Comparison of ENCODE assay signal across 22 mouse cellular contexts in genomic region chr10:101997612-101998011, GRCm38 (mm10).
DNase-seq lines count a peak whose midpoint lies in the region; ATAC-seq and TF ChIP-seq lines count a peak whose summit lies in the region.
"Had no signal": no experiment of that assay in that cellular context is flagged by ENCODE, and none has a peak within 500 bp of the region (broad histone marks: within the 10 kb centered on the region; RNA-seq: fewer than 3 reads in every experiment).

No protein-coding gene starts in this region.

- no peak for TF ChIP-seq CTCF in brain, embryonic 14.5 days (IDR thresholded peaks at IDR 0.05; ENCODE audit: borderline replicate concordance, extremely low read depth, insufficient read depth, insufficient read length)

- ATAC-seq in forebrain, embryonic 14.5 days: peak; percentile 48; the same call in 1 of the 2 replicates
- ATAC-seq in forebrain, embryonic 11.5 days (replicated peaks; ENCODE audit: low FRiP score): no peak
- ATAC-seq in forebrain, embryonic 16.5 days: peak; percentile 80
- ATAC-seq: CD4-positive, CD25-positive, alpha-beta regulatory T cell, adult 4 months; intestine, postnatal 0 days had no signal

- WGBS in forebrain, embryonic 14.5 days: 83% methylated on average over 4 of the region's 4 CpGs
- whole genome bisulfite sequencing in forebrain, embryonic 11.5 days: 91% methylated on average over 4 of the region's 4 CpGs
- 67% methylated on average over 4 of the region's 4 CpGs for WGBS in forebrain, embryonic 16.5 days

- H3K27me3 ChIP-seq in forebrain, embryonic 14.5 days (replicated peaks; ENCODE audit: control insufficient read depth, insufficient read depth, low read length): no peaks in the 10 kb centered on the region
- no peaks in the 10 kb centered on the region for H3K27me3 ChIP-seq in forebrain, embryonic 11.5 days (ENCODE audit: control insufficient read depth, insufficient read depth, low read length)
- H3K27me3 ChIP-seq in forebrain, embryonic 16.5 days (replicated peaks; ENCODE audit: control insufficient read depth, insufficient read depth, low read length): no peaks in the 10 kb centered on the region
- H3K27me3 ChIP-seq: embryonic facial prominence, embryonic 15.5 days; hindbrain, embryonic 12.5 days; hindbrain, embryonic 15.5 days had no signal

- H3K9me3 ChIP-seq in forebrain, embryonic 14.5 days (replicated peaks; ENCODE audit: control insufficient read depth, low read length): no peaks in the 10 kb centered on the region
- no peaks in the 10 kb centered on the region for H3K9me3 ChIP-seq in forebrain, embryonic 11.5 days (ENCODE audit: control insufficient read depth, low read length)
- H3K9me3 ChIP-seq in forebrain, embryonic 16.5 days (ENCODE audit: control insufficient read depth, low read length): no peaks in the 10 kb centered on the region
- H3K9me3 ChIP-seq: embryonic facial prominence, embryonic 15.5 days; hindbrain, embryonic 12.5 days; hindbrain, embryonic 15.5 days had no signal

- H3K36me3 ChIP-seq in forebrain, embryonic 14.5 days (ENCODE audit: control insufficient read depth, insufficient read depth, low read length): no peaks in the 10 kb centered on the region
- no peaks in the 10 kb centered on the region for H3K36me3 ChIP-seq in forebrain, embryonic 11.5 days (ENCODE audit: control insufficient read depth, insufficient read depth, low read length)
- H3K36me3 ChIP-seq in forebrain, embryonic 16.5 days (ENCODE audit: control insufficient read depth, insufficient read depth): no peaks in the 10 kb centered on the region
- H3K36me3 ChIP-seq: embryonic facial prominence, embryonic 15.5 days; hindbrain, embryonic 12.5 days; hindbrain, embryonic 15.5 days had no signal

- H3K27ac ChIP-seq in forebrain, embryonic 14.5 days (ENCODE audit: low read depth, low read length): no peak overlapping the region
- no peak overlapping the region for H3K27ac ChIP-seq in forebrain, embryonic 11.5 days (ENCODE audit: low read depth, low read length)
- no peak overlapping the region for H3K27ac ChIP-seq in forebrain, embryonic 16.5 days (ENCODE audit: low read length)
- H3K27ac ChIP-seq: embryonic facial prominence, embryonic 15.5 days; hindbrain, embryonic 12.5 days; hindbrain, embryonic 15.5 days had no signal

- H3K4me3 ChIP-seq in forebrain, embryonic 14.5 days (ENCODE audit: low read depth, low read length): no peak overlapping the region
- H3K4me3 ChIP-seq in forebrain, embryonic 11.5 days (ENCODE audit: low read depth, low read length): no peak overlapping the region
- no peak overlapping the region for H3K4me3 ChIP-seq in forebrain, embryonic 16.5 days (replicated peaks; ENCODE audit: low read length)
- H3K4me3 ChIP-seq: embryonic facial prominence, embryonic 15.5 days; hindbrain, embryonic 12.5 days; hindbrain, embryonic 15.5 days had no signal

- TF ChIP-seq POLR2A in brain, embryonic 14.5 days (IDR thresholded peaks at IDR 0.05; ENCODE audit: borderline replicate concordance, extremely low read depth, insufficient read depth, insufficient read length, poor library complexity, severe bottlenecking): no peak

- intact Hi-C loops in gastrocnemius, postnatal 14 days (cut with DNase I; ENCODE audit: low total_unique reads): no loop called here

- peak; percentile 51 for DNase-seq in forebrain, embryonic 14.5 days (ENCODE audit: low spot score)
- DNase-seq in forebrain, embryonic 11.5 days (ENCODE audit: low spot score): no peak
- peak; percentile 67 for DNase-seq in brain, embryonic 14.5 days (ENCODE audit: low read depth)
- DNase-seq in gastrocnemius, postnatal 14 days: no peak
- no peak for DNase-seq in ovary, postnatal 14 days (ENCODE audit: low spot score)
- DNase-seq: adrenal gland, adult 8-10 months; adrenal gland, postnatal 25 days; cerebellum, adult 11-12 months; cerebellum, adult 8-10 months; cerebellum, postnatal 10 days; cerebellum, postnatal 36 days; embryo, embryonic 11 days; gastrocnemius, postnatal 10 days; heart, adult 11 months; kidney, adult 2 months had no signal

- no peak overlapping the region for H3K4me2 ChIP-seq in forebrain, embryonic 14.5 days (ENCODE audit: low read length)
- no peak overlapping the region for H3K4me2 ChIP-seq in forebrain, embryonic 11.5 days (ENCODE audit: low read depth, low read length, severe bottlenecking)
- no peak overlapping the region for H3K4me2 ChIP-seq in forebrain, embryonic 16.5 days (ENCODE audit: low read length)
- H3K4me2 ChIP-seq: embryonic facial prominence, embryonic 15.5 days; heart, embryonic 11.5 days; hindbrain, embryonic 12.5 days; hindbrain, embryonic 15.5 days had no signal

- H3K4me1 ChIP-seq in forebrain, embryonic 14.5 days (ENCODE audit: control insufficient read depth, insufficient read depth, low read length): no peaks in the 10 kb centered on the region
- H3K4me1 ChIP-seq in forebrain, embryonic 11.5 days (replicated peaks; ENCODE audit: control insufficient read depth, insufficient read depth, low read length): no peaks in the 10 kb centered on the region
- H3K4me1 ChIP-seq in forebrain, embryonic 16.5 days (replicated peaks; ENCODE audit: control insufficient read depth, insufficient read depth, low read length): no peaks in the 10 kb centered on the region
- H3K4me1 ChIP-seq: embryonic facial prominence, embryonic 15.5 days; hindbrain, embryonic 12.5 days; hindbrain, embryonic 15.5 days had no signal

- H3K9ac ChIP-seq in forebrain, embryonic 14.5 days (ENCODE audit: low read length): no peak overlapping the region
- no peak overlapping the region for H3K9ac ChIP-seq in forebrain, embryonic 11.5 days (ENCODE audit: low read length)
- no peak overlapping the region for H3K9ac ChIP-seq in forebrain, embryonic 16.5 days (replicated peaks; ENCODE audit: low read depth, low read length)
- H3K9ac ChIP-seq: embryonic facial prominence, embryonic 15.5 days; hindbrain, embryonic 12.5 days; hindbrain, embryonic 15.5 days had no signal

Comparison
In these comparisons a context has a peak if more than half of its experiments do, and no peak if none do; other contexts are left out.
1. DNase-seq: peak in forebrain, embryonic 14.5 days (single experiment) and brain, embryonic 14.5 days (single experiment); none in forebrain, embryonic 11.5 days (single experiment), gastrocnemius, postnatal 14 days (single experiment) and ovary, postnatal 14 days (single experiment).